ENCODE assay signal across 9 mouse cellular contexts in genomic region chr1:25510321-25511055, GRCm38 (mm10).
A peak's percentile ranks its signal among the peaks of the same experiment; 100 is the strongest.
DNase-seq lines count a peak whose midpoint lies in the region; ATAC-seq and TF ChIP-seq lines count a peak whose summit lies in the region.
"Had no signal": no experiment of that assay in that cellular context is flagged by ENCODE, and none has a peak within 500 bp of the region (broad histone marks: within the 10 kb centered on the region; RNA-seq: fewer than 3 reads in every experiment).

No protein-coding gene starts in this region.

- no peaks in the 10 kb centered on the region for H3K4me1 ChIP-seq in heart, adult 2 months (ENCODE audit: control insufficient read depth, insufficient read depth, low read length)
- no peaks in the 10 kb centered on the region for H3K4me1 ChIP-seq in heart, embryonic 10.5 days
- no peaks in the 10 kb centered on the region for H3K4me1 ChIP-seq in ES-Bruce4 (ENCODE audit: control insufficient read depth, insufficient read depth, low read length)
- no peaks in the 10 kb centered on the region for H3K4me1 ChIP-seq in hindbrain, embryonic 14.5 days (replicated peaks; ENCODE audit: control insufficient read depth, insufficient read depth, low read length)
- H3K4me1 ChIP-seq in neural tube, embryonic 15.5 days = no peaks in the 10 kb centered on the region

- no peak overlapping the region for H3K4me3 ChIP-seq in heart, adult 2 months
- no peak overlapping the region for H3K4me3 ChIP-seq in heart, embryonic 10.5 days
- no peak overlapping the region for H3K4me3 ChIP-seq in ES-Bruce4 (ENCODE audit: low read depth, low read length)
- no peak overlapping the region for H3K4me3 ChIP-seq in hindbrain, embryonic 14.5 days (replicated peaks; ENCODE audit: low read length)
- H3K4me3 ChIP-seq in neural tube, embryonic 15.5 days (replicated peaks) = no peak overlapping the region
- H3K4me3 ChIP-seq: myocyte had no signal

- no peak for TF ChIP-seq POLR2A in heart, adult 2 months (IDR thresholded peaks at IDR 0.05; ENCODE audit: insufficient read depth, low read depth, low read length)
- TF ChIP-seq POLR2A in ES-Bruce4 (IDR thresholded peaks at IDR 0.05; ENCODE audit: insufficient read depth, low read length) = no peak

- H3K36me3 ChIP-seq in heart, adult 2 months (ENCODE audit: control insufficient read depth, insufficient read depth, low read length) = no peaks in the 10 kb centered on the region
- no peaks in the 10 kb centered on the region for H3K36me3 ChIP-seq in heart, embryonic 10.5 days
- H3K36me3 ChIP-seq in ES-Bruce4 (ENCODE audit: control insufficient read depth, insufficient read depth, low read length, poor library complexity, severe bottlenecking) = no peaks in the 10 kb centered on the region
- no peaks in the 10 kb centered on the region for H3K36me3 ChIP-seq in hindbrain, embryonic 14.5 days (replicated peaks; ENCODE audit: control insufficient read depth, insufficient read depth)
- no peaks in the 10 kb centered on the region for H3K36me3 ChIP-seq in neural tube, embryonic 15.5 days

- H3K27ac ChIP-seq in heart, adult 2 months = no peak overlapping the region
- no peak overlapping the region for H3K27ac ChIP-seq in heart, embryonic 10.5 days
- H3K27ac ChIP-seq in ES-Bruce4 (ENCODE audit: insufficient read depth, low read length) = no peak overlapping the region
- H3K27ac ChIP-seq in hindbrain, embryonic 14.5 days = no peak overlapping the region
- no peak overlapping the region for H3K27ac ChIP-seq in neural tube, embryonic 15.5 days (replicated peaks)

- intact Hi-C loops in heart, adult 2 months (cut with DNase I) = no loop called here

- 45% methylated on average over 10 of the region's 10 CpGs for WGBS in heart, adult 2 months
- 57% methylated on average over 10 of the region's 10 CpGs for WGBS in heart, embryonic 10.5 days
- WGBS in hindbrain, embryonic 14.5 days = 62% methylated on average over 10 of the region's 10 CpGs
- WGBS in neural tube, embryonic 15.5 days = 68% methylated on average over 10 of the region's 10 CpGs

- no peaks in the 10 kb centered on the region for H3K9me3 ChIP-seq in heart, embryonic 10.5 days
- H3K9me3 ChIP-seq in ES-Bruce4 (replicated peaks; ENCODE audit: control insufficient read depth, insufficient read depth, low read length, poor library complexity, severe bottlenecking) = no peaks in the 10 kb centered on the region
- H3K9me3 ChIP-seq in hindbrain, embryonic 14.5 days (ENCODE audit: control insufficient read depth, low read length) = no peaks in the 10 kb centered on the region
- H3K9me3 ChIP-seq in neural tube, embryonic 15.5 days (replicated peaks) = no peaks in the 10 kb centered on the region

- H3K9ac ChIP-seq in heart, adult 2 months (ENCODE audit: low read depth, low read length) = no peak overlapping the region
- H3K9ac ChIP-seq in ES-Bruce4 (ENCODE audit: low read depth, poor library complexity, severe bottlenecking) = no peak overlapping the region
- H3K9ac ChIP-seq in hindbrain, embryonic 14.5 days = no peak overlapping the region
- H3K9ac ChIP-seq in neural tube, embryonic 15.5 days (replicated peaks) = no peak overlapping the region

- no peak for DNase-seq in heart, adult 2 months
- DNase-seq in heart, embryonic 10.5 days (ENCODE audit: low spot score) = no peak
- peak; percentile 72 for DNase-seq in cerebellum, adult 9-10 months
- DNase-seq in hindbrain, embryonic 14.5 days (ENCODE audit: low spot score) = peak; percentile 63
- DNase-seq in ovary, postnatal 10 days (ENCODE audit: low spot score) = no peak

- TF ChIP-seq EP300 in heart, adult 2 months (IDR thresholded peaks at IDR 0.05; ENCODE audit: insufficient read depth, low read depth, low read length) = no peak
- no peak for TF ChIP-seq EP300 in ES-Bruce4 (IDR thresholded peaks at IDR 0.05; ENCODE audit: insufficient read depth, low read depth, low read length)

- H3K79me2 ChIP-seq in heart, adult 2 months (replicated peaks; ENCODE audit: control insufficient read depth, insufficient read depth, low read length) = no peaks in the 10 kb centered on the region

- H3K27me3 ChIP-seq in heart, adult 2 months (ENCODE audit: control insufficient read depth, insufficient read depth, low read length) = no peaks in the 10 kb centered on the region
- H3K27me3 ChIP-seq in heart, embryonic 10.5 days (ENCODE audit: insufficient read depth, poor library complexity, severe bottlenecking) = no peaks in the 10 kb centered on the region
- no peaks in the 10 kb centered on the region for H3K27me3 ChIP-seq in ES-Bruce4 (ENCODE audit: control insufficient read depth, insufficient read depth, low read length, poor library complexity, severe bottlenecking)
- no peaks in the 10 kb centered on the region for H3K27me3 ChIP-seq in hindbrain, embryonic 14.5 days (ENCODE audit: control insufficient read depth, insufficient read depth, low read length)
- H3K27me3 ChIP-seq in neural tube, embryonic 15.5 days (replicated peaks) = no peaks in the 10 kb centered on the region

- H3K4me2 ChIP-seq in hindbrain, embryonic 14.5 days (replicated peaks) = no peak overlapping the region
- H3K4me2 ChIP-seq in neural tube, embryonic 15.5 days = no peak overlapping the region

- peak; percentile 79 for TF ChIP-seq CTCF in heart, adult 2 months (IDR thresholded peaks at IDR 0.05)
- peak; percentile 11 for TF ChIP-seq CTCF in ES-Bruce4 (IDR thresholded peaks at IDR 0.05; ENCODE audit: low read depth, low read length)

- peak; percentile 57; the same call in 1 of the 2 replicates for ATAC-seq in hindbrain, embryonic 14.5 days (ENCODE audit: low FRiP score)
- ATAC-seq in neural tube, embryonic 15.5 days (ENCODE audit: low FRiP score) = peak; percentile 38; the same call in 1 of the 2 replicates
- ATAC-seq in megakaryocyte, adult 5-6 weeks (ENCODE audit: poor library complexity, severe bottlenecking) = no peak

Comparison
In these comparisons a context has a peak if more than half of its experiments do, and no peak if none do; other contexts are left out.
1. DNase-seq: peak in cerebellum, adult 9-10 months (single experiment) and hindbrain, embryonic 14.5 days (single experiment); none in heart, adult 2 months (0 of 2), heart, embryonic 10.5 days (single experiment) and ovary, postnatal 10 days (single experiment).